Mouse (Mus musculus) heart, embryonic 11.5 days (tissue): ENCODE measurements around the gene Tssc4. TPM values are rescaled to one million over a fixed set of nuclear protein-coding genes. Genes with fewer than 3 reads are reported as not detected.
A peak's percentile ranks its signal among the peaks of the same experiment; 100 is the strongest.

ENCODE experiments used
- ATAC-seq: fragments of 200-750 bp; cut with Nextera tagmentation; replicated peaks from 2 replicates; pipeline ENCODE4 v1.8.0; 2017; ENCODE audit warnings: moderate library complexity; ENCODE audit not compliant: insufficient number of reproducible peaks, low FRiP score, low TSS enrichment
- H3K27ac ChIP-seq: fragments of 300-500 bp; sonication (generic); 2 replicates; pipeline ENCODE4 v1.5.1; 2014; ENCODE audit warnings: mild to moderate bottlenecking, low read depth, low read length
- H3K27me3 ChIP-seq: fragments of 300-500 bp; sonication (generic); 2 replicates; pipeline ENCODE4 v1.6.1; 2014; ENCODE audit warnings: mild to moderate bottlenecking, low read length, mixed read lengths; ENCODE audit not compliant: control insufficient read depth, insufficient read depth
- H3K36me3 ChIP-seq: fragments of 300-500 bp; sonication (generic); 2 replicates; pipeline ENCODE4 v1.6.1; 2014; ENCODE audit warnings: mild to moderate bottlenecking, low read length, moderate library complexity, mixed read lengths; ENCODE audit not compliant: control insufficient read depth, insufficient read depth
- H3K4me1 ChIP-seq: fragments of 300-500 bp; sonication (generic); 2 replicates; pipeline ENCODE4 v1.6.1; 2014; ENCODE audit warnings: low read length; ENCODE audit not compliant: control insufficient read depth, insufficient read depth
- H3K4me2 ChIP-seq: fragments of 300-500 bp; sonication (generic); 2 replicates; pipeline ENCODE4 v1.6.1; 2014; ENCODE audit warnings: mild to moderate bottlenecking, moderate library complexity
- H3K4me3 ChIP-seq: fragments of 300-500 bp; sonication (generic); 2 replicates; pipeline ENCODE4 v1.5.1; 2014; ENCODE audit warnings: low read depth, low read length
- H3K9ac ChIP-seq: fragments of 300-500 bp; sonication (generic); 2 replicates; pipeline ENCODE4 v1.6.1; 2014; ENCODE audit warnings: mild to moderate bottlenecking, low read depth, low read length, moderate library complexity
- H3K9me3 ChIP-seq: fragments of 300-500 bp; sonication (generic); replicated peaks from 2 replicates; pipeline ENCODE4 v1.6.1; 2016; ENCODE audit warnings: low read length; ENCODE audit not compliant: control insufficient read depth
- WGBS: fragments of 180-500 bp; shearing (Covaris S2); extraction: QIAGEN DNeasy Blood & Tissue Kit; methylation state at CpG from one replicate; pipeline ENCODE4 v1.1.7; 2014; ENCODE audit not compliant: insufficient replicate concordance; 5-methylcytosine and 5-hydroxymethylcytosine counted together
- polyA plus RNA-seq: library from polyadenylated mRNA; unstranded; fragments of >200 nt; fragmentation: Nextera tagmentation; extraction: Ambion mirVana; gene quantifications from 2 replicates; pipeline ENCODE4 v1.2.1, GENCODE M21; 2014

Gene Tssc4
- polyA plus RNA-seq, 1 experiment from 2014 or later: 48.4 TPM

DNA sequence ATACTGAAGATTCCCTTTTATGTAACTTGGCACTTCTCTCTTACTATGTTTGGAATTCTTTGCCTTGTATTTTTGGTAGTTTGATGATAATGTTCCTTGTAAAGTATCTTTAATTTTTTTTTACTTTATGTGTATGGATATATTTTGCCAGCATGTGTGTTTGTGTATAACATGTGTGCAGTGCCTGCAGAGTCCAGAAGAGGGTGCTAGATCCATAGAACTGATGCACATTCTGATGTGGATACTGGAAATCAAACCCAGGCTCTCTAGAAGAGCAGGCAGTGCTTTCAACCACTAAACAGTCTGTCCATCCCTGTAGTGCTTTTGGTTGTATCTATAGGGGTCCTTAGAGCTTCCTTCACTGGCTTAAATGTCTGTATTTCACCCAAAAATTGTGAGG lies 45.7 kb downstream of the Tssc4 start:
- peaks cover 47% of the 10 kb centered on the region for H3K4me1 ChIP-seq

DNA sequence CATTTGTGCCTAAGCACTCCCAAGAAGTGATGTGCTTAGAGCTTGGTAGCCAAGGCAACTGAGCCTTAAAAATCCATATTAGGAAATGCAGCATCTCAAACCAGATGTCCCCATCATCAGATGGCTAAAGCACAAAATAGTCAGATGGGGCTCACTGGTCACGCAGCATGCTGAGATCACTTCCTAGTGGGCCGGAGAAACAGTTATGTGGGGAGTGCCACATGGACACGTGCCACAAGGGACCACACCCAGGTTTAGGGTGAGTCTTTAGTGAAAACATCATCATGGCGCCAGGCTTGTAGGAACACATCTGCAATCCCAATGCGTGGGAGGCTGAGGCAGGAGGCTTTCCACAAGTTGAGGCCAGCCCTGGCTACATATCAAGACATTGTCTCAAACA lies 47.5 kb downstream of the Tssc4 start:
- H3K9ac ChIP-seq: no peak overlapping the region
- no peak for ATAC-seq
- no peak overlapping the region for H3K4me3 ChIP-seq
- no peaks in the 10 kb centered on the region for H3K36me3 ChIP-seq
- 76% methylated on average over 5 of the region's 5 CpGs for WGBS
- peaks cover 44% of the 10 kb centered on the region for H3K4me1 ChIP-seq
- no peak overlapping the region for H3K27ac ChIP-seq
- no peak overlapping the region for H3K4me2 ChIP-seq
- no peaks in the 10 kb centered on the region for H3K27me3 ChIP-seq
- H3K9me3 ChIP-seq: no peaks in the 10 kb centered on the region; the same call in 1 of the 2 replicates

More for the DNA sequence above, 45.7 kb downstream of the Tssc4 start:
- no peak overlapping the region for H3K27ac ChIP-seq
- no peak for ATAC-seq
- no peak overlapping the region for H3K4me3 ChIP-seq
- no peaks in the 10 kb centered on the region; the same call in 1 of the 2 replicates for H3K9me3 ChIP-seq
- H3K36me3 ChIP-seq: no peaks in the 10 kb centered on the region
- H3K9ac ChIP-seq: no peak overlapping the region
- H3K27me3 ChIP-seq: no peaks in the 10 kb centered on the region
- H3K4me2 ChIP-seq: no peak overlapping the region

DNA sequence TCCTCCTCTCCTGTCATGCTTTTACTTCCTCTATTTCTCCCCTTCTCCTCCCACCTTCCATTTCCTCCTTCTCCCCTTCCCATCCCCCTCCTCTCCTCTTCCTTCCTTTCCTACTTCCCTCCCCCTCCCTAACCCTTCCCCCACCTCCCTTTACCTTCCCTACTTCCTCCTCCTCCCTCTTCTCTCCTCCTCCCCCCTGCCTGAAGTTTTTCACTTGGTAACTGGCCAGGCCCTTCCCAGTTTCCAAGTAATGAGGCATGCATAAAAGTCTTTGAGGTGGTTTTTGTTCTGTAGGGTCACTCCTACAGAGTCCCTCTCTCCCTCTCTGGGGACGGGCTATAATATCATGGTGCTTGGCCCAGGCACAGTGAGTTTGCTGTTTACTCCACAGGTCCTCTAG lies 50.4 kb downstream of the Tssc4 start:
- H3K9ac ChIP-seq: no peak overlapping the region
- no peaks in the 10 kb centered on the region for H3K27me3 ChIP-seq
- H3K4me1 ChIP-seq: peaks cover 57% of the 10 kb centered on the region
- H3K36me3 ChIP-seq: no peaks in the 10 kb centered on the region
- no peak overlapping the region for H3K4me3 ChIP-seq
- no peak overlapping the region for H3K4me2 ChIP-seq
- ATAC-seq: no peak
- H3K9me3 ChIP-seq: no peaks in the 10 kb centered on the region; the same call in 1 of the 2 replicates
- WGBS: 58% methylated on average over 1 of the region's 1 CpGs
- peak overlapping the region; percentile 11 for H3K27ac ChIP-seq

DNA sequence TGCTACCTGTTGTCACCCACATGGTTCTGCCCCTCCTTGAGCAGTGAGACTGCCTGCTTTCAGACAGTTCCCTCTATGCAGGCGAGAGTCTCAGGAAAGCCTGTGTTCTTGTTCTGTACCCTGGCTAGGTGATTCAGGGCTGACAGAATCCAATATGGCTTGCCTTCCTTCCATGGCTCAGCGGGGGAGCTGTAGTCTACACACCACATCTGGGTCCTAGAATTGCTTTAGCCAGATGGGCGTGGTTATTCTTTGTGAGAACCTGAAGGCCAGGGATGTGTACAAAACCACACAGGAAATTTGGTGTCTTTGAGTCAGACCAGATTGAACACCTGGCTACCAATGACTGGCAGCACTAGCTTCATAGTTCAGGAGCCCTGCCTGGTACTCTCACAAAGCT lies 50.8 kb downstream of the Tssc4 start:
- Histone ChIP-seq H3K27me3 (no peaks in the 10 kb centered on the region), H3K27ac (peak overlapping the region; percentile 11), H3K4me3 (no peak overlapping the region), H3K36me3 (no peaks in the 10 kb centered on the region), H3K9ac (no peak overlapping the region), H3K4me2 (no peak overlapping the region), H3K9me3 (no peaks in the 10 kb centered on the region; the same call in 1 of the 2 replicates), H3K4me1 (peaks cover 61% of the 10 kb centered on the region)
- no peak for ATAC-seq
- 72% methylated on average over 3 of the region's 3 CpGs for WGBS

Other genes with a start within 250 kb of the Tssc4 start
- gene Th, start 138.1 kb upstream of the Tssc4 start, polyA plus RNA-seq: 1.5 TPM in 2 replicates
- gene Ascl2, start 100.0 kb upstream of the Tssc4 start, polyA plus RNA-seq: 0.42 and 0.44 TPM in 2 replicates
- gene Tspan32, start 64.2 kb upstream of the Tssc4 start, polyA plus RNA-seq: 18.2 and 19.5 TPM in 2 replicates
- gene Cd81, start 16.5 kb upstream of the Tssc4 start, polyA plus RNA-seq: 632 and 701 TPM in 2 replicates
- 1.2 and 2.4 TPM in 2 replicates for gene Trpm5, start 25.4 kb downstream of the Tssc4 start, polyA plus RNA-seq
- gene Kcnq1, start 37.1 kb downstream of the Tssc4 start, polyA plus RNA-seq: 9.2 and 12.1 TPM in 2 replicates